8 mouse cellular contexts compared by ENCODE assay signal in the genomic region with DNA sequence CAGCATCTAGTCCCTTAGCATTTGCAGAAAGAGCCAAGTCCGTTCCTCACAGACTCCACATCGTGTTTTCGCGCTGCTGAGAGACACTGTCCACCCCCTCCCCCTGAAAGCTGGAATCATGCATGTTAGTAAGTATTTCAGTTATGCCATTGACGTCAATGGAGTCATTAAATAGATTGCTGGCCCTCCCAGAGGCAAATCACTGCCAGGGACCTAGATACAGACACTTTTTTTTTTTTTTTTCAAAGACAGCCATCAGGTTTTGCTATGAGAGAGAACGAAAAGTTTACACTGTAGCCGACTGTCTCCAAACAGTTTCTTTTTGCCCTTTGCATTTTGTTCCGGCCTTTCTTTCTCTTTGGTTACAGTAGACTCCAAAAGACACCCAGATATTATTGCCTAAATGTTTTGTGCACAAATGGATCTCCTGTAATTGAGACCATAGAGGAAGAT.
DNase-seq lines count a peak whose midpoint lies in the region; ATAC-seq and TF ChIP-seq lines count a peak whose summit lies in the region.

No protein-coding gene starts in this region.

- H3K9me3 ChIP-seq in hindbrain, embryonic 11.5 days (ENCODE audit: control insufficient read depth, low read length), result no peaks in the 10 kb centered on the region

- intact Hi-C loops in left cerebral cortex, adult 2 months (cut with DNase I), result loop anchor here (1.0 kb wide), 4 partner anchors 23 to 80 kb away; no protein-coding TSS in a partner anchor

- 0 out of 2 replicates have a peak, but pooled peaks cover 3% of the 10 kb centered on the region for H3K4me1 ChIP-seq in hindbrain, embryonic 11.5 days (replicated peaks; ENCODE audit: control insufficient read depth, insufficient read depth, low read length)

- no peak overlapping the region for H3K4me3 ChIP-seq in hindbrain, embryonic 11.5 days (ENCODE audit: low read depth, low read length)
- peak overlapping the region; percentile 25 for H3K4me3 ChIP-seq in left cerebral cortex, adult 2 months

- DNase-seq in brain, adult 2 months (ENCODE audit: low read depth, low spot score), result peak; percentile 86
- DNase-seq in frontal cortex, postnatal 36 days (ENCODE audit: low spot score in 2 of 2), result peak; percentile 45 to 74
- peak; percentile 63 for DNase-seq in hindbrain, embryonic 11.5 days (ENCODE audit: low spot score)
- DNase-seq in left cerebral cortex, adult 2 months (ENCODE audit: extremely low spot score in 1 of 2, low spot score in 2 of 2), result peak; percentile 54 to 64
- DNase-seq in lung, postnatal 25 days (ENCODE audit: low spot score), result peak; percentile 91
- peak; percentile 70 for DNase-seq in retina, embryonic 14.5 days (ENCODE audit: low spot score)
- DNase-seq in c-Kit-positive CD71-positive TER-119-positive erythroid progenitor cells, embryonic 14.5 days (ENCODE audit: low spot score), result no peak

- H3K9ac ChIP-seq in hindbrain, embryonic 11.5 days (ENCODE audit: low read depth, low read length), result no peak overlapping the region; the same call in 1 of the 2 replicates

- H3K36me3 ChIP-seq in hindbrain, embryonic 11.5 days (ENCODE audit: control insufficient read depth, insufficient read depth, low read length), result no peaks in the 10 kb centered on the region

- 41% methylated on average over 8 of the region's 8 CpGs for WGBS in hindbrain, embryonic 11.5 days

- H3K27me3 ChIP-seq in hindbrain, embryonic 11.5 days (ENCODE audit: control insufficient read depth, insufficient read depth, low read length), result no peaks in the 10 kb centered on the region

- H3K4me2 ChIP-seq in hindbrain, embryonic 11.5 days (replicated peaks; ENCODE audit: low read depth, low read length), result peak overlapping the region; percentile 20

- no peak for TF ChIP-seq CTCF in left cerebral cortex, adult 2 months (IDR thresholded peaks at IDR 0.05)

- no peak overlapping the region for H3K27ac ChIP-seq in hindbrain, embryonic 11.5 days (ENCODE audit: low read depth, low read length)
- H3K27ac ChIP-seq in left cerebral cortex, adult 2 months, result peak overlapping the region; percentile 90

- ATAC-seq in CD4-positive, CD25-positive, alpha-beta regulatory T cell, adult 4 months, result peak; percentile 3
- no peak; the same call in 1 of the 2 replicates for ATAC-seq in hindbrain, embryonic 11.5 days (ENCODE audit: low FRiP score)
